ENCODE assay signal across 11 mouse cellular contexts in genomic region chr13:107902800-107903149, GRCm38 (mm10).
A peak's percentile ranks its signal among the peaks of the same experiment; 100 is the strongest.
DNase-seq lines count a peak whose midpoint lies in the region; ATAC-seq and TF ChIP-seq lines count a peak whose summit lies in the region.
"Had no signal": no experiment of that assay in that cellular context is flagged by ENCODE, and none has a peak within 500 bp of the region (broad histone marks: within the 10 kb centered on the region; RNA-seq: fewer than 3 reads in every experiment).

No protein-coding gene starts in this region.

- H3K9ac ChIP-seq in heart, postnatal 0 days (replicated peaks; ENCODE audit: low read depth, low read length) = no peak overlapping the region
- no peak overlapping the region for H3K9ac ChIP-seq in hindbrain, embryonic 15.5 days

- no peak for DNase-seq in heart, postnatal 0 days (ENCODE audit: low spot score)
- DNase-seq in heart, adult 9 months (ENCODE audit: low spot score in 2 of 2) = no peak
- DNase-seq in thymus, adult 2 months = no peak
- no peak for DNase-seq in thymus, postnatal 14 days
- no peak for DNase-seq in left cerebral cortex, adult 2 months (ENCODE audit: extremely low spot score in 1 of 2, low spot score in 2 of 2)
- DNase-seq in gastrocnemius, postnatal 10 days = no peak
- DNase-seq: adrenal gland, adult 2 months; kidney, adult 9 months; layer of hippocampus, adult 9-11 months had no signal

- 0 out of 2 replicates have a peak overlapping the region, but pooled peaks have one; percentile 3 for H3K27ac ChIP-seq in heart, postnatal 0 days (ENCODE audit: low read depth)
- H3K27ac ChIP-seq in thymus, adult 2 months (ENCODE audit: control insufficient read depth, insufficient read depth, low read length) = peak overlapping the region; percentile 75
- 0 out of 2 replicates have a peak overlapping the region, but pooled peaks have one; percentile 27 for H3K27ac ChIP-seq in hindbrain, embryonic 15.5 days (replicated peaks)
- H3K27ac ChIP-seq in left cerebral cortex, adult 2 months = no peak overlapping the region

- H3K27me3 ChIP-seq in heart, postnatal 0 days (ENCODE audit: control insufficient read depth, insufficient read depth, low read length) = peaks cover 75% of the 10 kb centered on the region
- H3K27me3 ChIP-seq in thymus, adult 2 months (ENCODE audit: control insufficient read depth, insufficient read depth, low read length) = no peaks in the 10 kb centered on the region
- H3K27me3 ChIP-seq in hindbrain, embryonic 15.5 days = no peaks in the 10 kb centered on the region

- TF ChIP-seq CTCF in heart, postnatal 0 days (IDR thresholded peaks at IDR 0.05; ENCODE audit: low read depth) = no peak
- no peak for TF ChIP-seq CTCF in thymus, adult 2 months (IDR thresholded peaks at IDR 0.05; ENCODE audit: borderline replicate concordance, control insufficient read depth, extremely low read depth, insufficient read depth, low read length, poor library complexity)
- TF ChIP-seq CTCF in left cerebral cortex, adult 2 months (IDR thresholded peaks at IDR 0.05) = no peak

- 55% methylated on average over 5 of the region's 5 CpGs for WGBS in heart, postnatal 0 days
- WGBS in thymus, adult 2 months = 63% methylated on average over 5 of the region's 5 CpGs
- 70% methylated on average over 5 of the region's 5 CpGs for WGBS in hindbrain, embryonic 15.5 days

- intact Hi-C loops in left cerebral cortex, adult 2 months (cut with DNase I) = loop anchor here (5.0 kb wide), 1 partner anchor 50 kb away; no protein-coding TSS in a partner anchor

- no peaks in the 10 kb centered on the region for H3K36me3 ChIP-seq in heart, postnatal 0 days (replicated peaks; ENCODE audit: control insufficient read depth, insufficient read depth, low read length)
- no peaks in the 10 kb centered on the region for H3K36me3 ChIP-seq in thymus, adult 2 months (ENCODE audit: control insufficient read depth, insufficient read depth, low read length)
- H3K36me3 ChIP-seq in hindbrain, embryonic 15.5 days = no peaks in the 10 kb centered on the region

- no peak for TF ChIP-seq EP300 in heart, postnatal 0 days (IDR thresholded peaks at IDR 0.05; ENCODE audit: low read depth)

- no peaks in the 10 kb centered on the region for H3K9me3 ChIP-seq in heart, postnatal 0 days (replicated peaks; ENCODE audit: control insufficient read depth, low read length)
- H3K9me3 ChIP-seq in hindbrain, embryonic 15.5 days = no peaks in the 10 kb centered on the region

- H3K4me3 ChIP-seq in heart, postnatal 0 days (ENCODE audit: low read depth, low read length) = no peak overlapping the region
- no peak overlapping the region for H3K4me3 ChIP-seq in thymus, adult 2 months (ENCODE audit: control insufficient read depth, insufficient read depth, low read length)
- H3K4me3 ChIP-seq in hindbrain, embryonic 15.5 days = no peak overlapping the region
- no peak overlapping the region for H3K4me3 ChIP-seq in left cerebral cortex, adult 2 months

- peaks cover 5% of the 10 kb centered on the region; the same call in 1 of the 2 replicates for H3K4me1 ChIP-seq in heart, postnatal 0 days (ENCODE audit: control insufficient read depth, insufficient read depth)
- peaks cover 6% of the 10 kb centered on the region for H3K4me1 ChIP-seq in thymus, adult 2 months (replicated peaks; ENCODE audit: control insufficient read depth, insufficient read depth, low read length)
- peaks cover 4% of the 10 kb centered on the region; the same call in 1 of the 2 replicates for H3K4me1 ChIP-seq in hindbrain, embryonic 15.5 days (replicated peaks)

- no peak for TF ChIP-seq POLR2A in thymus, adult 2 months (IDR thresholded peaks at IDR 0.05; ENCODE audit: control insufficient read depth, extremely low read depth, insufficient read depth, low read length, poor library complexity)

- H3K4me2 ChIP-seq in heart, postnatal 0 days (ENCODE audit: low read depth, low read length) = no peak overlapping the region
- H3K4me2 ChIP-seq in hindbrain, embryonic 15.5 days = no peak overlapping the region

- no peak for ATAC-seq in heart, postnatal 0 days (ENCODE audit: insufficient read depth, low read depth)
- ATAC-seq in hindbrain, embryonic 15.5 days (ENCODE audit: low FRiP score, low read depth) = peak; percentile 44; the same call in 1 of the 2 replicates
- peak; percentile 12; the same call in 1 of the 2 replicates for ATAC-seq in monocyte, adult 5-6 weeks (replicated peaks; ENCODE audit: insufficient number of reproducible peaks, low FRiP score, low TSS enrichment, poor library complexity, severe bottlenecking)
